Mouse (Mus musculus) T-helper 17 cell (primary cell): ENCODE measurements around the gene Vamp5.

Experiments used
- in situ Hi-C, 2 experiments: fragments of 300-600 bp; cut with MboI, MseI; formaldehyde crosslinking; loops; 1 replicate in 1 of 2; 2 replicates in 1 of 2; pipeline ENCODE4 v1.15.1; 2025; ENCODE audit warnings: high pct_unique_total_duplicates in 2 of 2

The Vamp5 gene

GRCm38 (mm10) chr6:72389941-72390771 lies 9.9 kb upstream of the Vamp5 start, which contains the start of gene Vamp8:
Gene Vamp8, minus strand, starts transcription at chr6:72390703.
- in situ Hi-C loops: loop anchor here in 1 of 2 experiments (5.0 kb wide), 1 partner anchor 33 kb away; the partner anchor contains the start of gene Tmem150a

DNA sequence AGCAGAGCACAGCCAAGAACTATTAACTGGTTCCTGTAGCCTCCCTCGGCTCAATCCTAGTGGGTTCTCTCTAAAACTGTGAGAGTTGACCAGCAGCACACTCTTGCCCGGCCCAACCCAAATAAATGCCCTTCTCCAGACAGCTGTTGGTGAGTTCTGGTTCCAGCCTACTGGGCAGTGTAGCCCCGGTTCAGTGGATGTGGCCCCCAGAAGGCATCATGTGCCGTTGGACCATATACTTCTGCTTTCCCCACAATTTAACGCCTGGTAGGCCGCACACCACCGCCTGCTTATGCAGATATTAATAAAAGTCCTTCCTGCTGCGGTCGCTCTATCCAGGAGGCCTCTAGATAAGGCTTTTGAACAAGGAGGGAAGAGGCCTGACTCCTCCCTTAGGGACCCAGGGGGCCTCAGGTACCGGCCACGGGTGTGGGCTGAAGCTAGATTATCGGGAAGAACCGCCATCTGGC lies 9.2 kb upstream of the Vamp5 start:
- in situ Hi-C loops: no loop called here

DNA sequence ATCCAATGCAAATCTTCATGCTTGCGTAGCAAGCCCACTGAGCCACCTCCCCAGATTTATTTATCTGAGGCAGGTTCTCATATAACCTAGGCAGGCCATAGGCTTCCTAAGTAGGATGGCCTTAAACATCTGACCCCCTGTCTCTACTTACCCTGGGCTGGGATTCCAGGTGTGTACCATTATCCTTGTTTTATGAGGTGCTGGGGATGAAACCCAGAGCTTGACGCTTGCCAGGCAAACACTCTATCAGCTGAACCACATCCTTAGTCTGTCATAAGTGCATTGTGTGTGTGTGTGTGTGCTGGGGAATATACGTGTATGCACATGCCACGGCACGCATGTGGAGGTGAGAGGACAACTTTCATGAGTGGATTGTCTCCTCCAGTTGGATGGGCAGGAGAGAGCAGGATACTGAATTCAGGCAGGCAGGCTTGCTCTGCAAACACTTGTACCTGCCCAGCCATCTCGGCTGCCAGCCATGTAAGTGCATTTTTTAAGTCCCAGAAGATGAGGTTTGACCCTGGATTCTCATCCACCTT lies 8.6 kb upstream of the Vamp5 start:
- in situ Hi-C loops: no loop called here

DNA sequence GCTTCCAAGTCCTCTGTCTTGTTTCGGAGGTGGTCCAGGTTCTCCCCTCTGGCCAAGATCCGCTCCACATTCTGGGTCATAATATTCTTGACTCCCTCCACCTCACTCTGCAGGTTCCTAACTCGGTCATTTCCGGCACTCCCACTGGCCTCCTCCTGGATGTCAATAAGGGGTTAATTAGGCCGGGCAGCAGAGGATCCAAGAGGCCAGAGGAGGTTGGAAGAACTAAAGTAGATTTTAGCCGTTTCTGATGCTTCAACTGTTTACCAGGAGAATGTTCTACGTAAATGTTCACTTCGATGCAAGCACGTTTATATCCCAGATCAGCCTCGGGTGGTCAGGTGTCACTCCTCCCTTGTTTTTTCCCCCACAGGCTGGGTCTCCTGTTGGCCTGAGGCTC lies 8.0 kb upstream of the Vamp5 start:
- in situ Hi-C loops: no loop called here

DNA sequence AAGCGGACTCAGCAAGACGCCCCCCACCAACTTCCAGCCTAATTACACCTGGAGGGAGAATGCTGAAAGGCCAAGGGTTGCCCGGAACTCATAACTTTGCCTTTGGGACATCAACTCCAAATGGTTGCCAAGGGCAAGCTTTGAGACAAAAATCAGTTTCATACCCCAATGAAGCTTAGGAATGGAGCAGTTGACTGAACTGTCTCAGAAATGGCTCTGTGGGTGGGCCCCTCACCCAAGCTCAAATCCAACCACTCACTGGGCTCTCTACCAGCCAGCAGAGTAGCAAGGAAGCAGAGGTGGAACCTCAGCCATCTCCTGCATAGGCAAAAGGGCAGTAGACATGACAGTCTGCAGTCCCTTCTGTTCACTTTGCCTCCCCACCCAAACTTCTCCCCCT lies 7.5 kb upstream of the Vamp5 start:
- in situ Hi-C loops: no loop called here

- in situ Hi-C loops: no loop called here
Measured at GRCm38 (mm10) chr6:72386561-72386960, 6.3 kb upstream of the Vamp5 start.

- in situ Hi-C loops: no loop called here
Measured at GRCm38 (mm10) chr6:72385258-72385657, 5.0 kb upstream of the Vamp5 start.

DNA sequence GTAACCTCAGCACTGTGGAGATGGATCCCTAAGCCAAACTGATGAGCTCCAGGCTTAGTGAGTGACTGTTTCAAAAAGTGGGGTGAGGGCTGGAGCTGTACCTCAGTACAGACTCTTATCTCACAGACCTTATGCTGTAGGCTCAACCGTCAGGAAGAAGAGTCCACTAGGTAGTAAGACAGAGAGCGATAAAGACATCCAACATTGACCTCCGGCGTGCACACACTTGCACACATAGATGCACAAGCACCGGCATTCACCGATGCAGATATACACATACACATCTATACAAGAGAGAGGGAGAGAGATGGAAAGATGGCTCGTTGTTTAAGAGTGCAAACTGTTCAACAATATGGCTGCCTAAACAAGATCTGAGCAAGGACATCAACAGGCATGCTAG lies 3.7 kb upstream of the Vamp5 start:
- in situ Hi-C loops: no loop called here

DNA sequence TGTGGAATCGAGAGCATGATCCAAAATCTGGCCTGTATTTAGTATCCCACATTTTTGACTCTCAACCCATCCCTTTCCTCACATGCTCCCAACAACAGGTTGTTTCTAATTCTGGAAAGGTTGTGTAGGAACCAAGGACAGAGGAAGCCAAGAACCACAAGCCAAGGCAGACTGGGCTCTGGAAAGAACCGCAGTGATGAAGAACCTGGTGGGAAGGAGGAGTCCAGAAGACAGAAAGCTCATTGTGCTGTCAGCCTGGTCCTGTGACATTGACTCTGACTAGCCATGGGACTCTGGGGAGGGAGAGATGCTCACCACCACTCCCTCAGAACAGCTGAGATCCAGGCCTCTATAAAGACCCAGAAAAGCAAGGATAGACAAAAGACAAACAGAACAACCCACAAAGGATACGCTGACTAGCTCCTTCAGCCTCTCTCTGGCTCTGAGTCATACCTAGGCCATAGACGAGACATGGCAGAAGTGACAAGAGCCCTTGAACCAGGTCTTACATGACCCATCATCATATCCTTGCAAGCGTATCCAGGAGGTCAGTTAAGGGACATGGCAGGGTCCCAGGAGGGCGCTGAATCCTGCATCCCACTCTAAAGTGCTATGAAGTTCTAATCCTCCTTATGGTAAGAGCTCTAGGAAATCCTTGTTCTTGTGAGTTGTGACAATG lies 3.0 kb upstream of the Vamp5 start:
- in situ Hi-C loops: no loop called here

GRCm38 (mm10) chr6:72382494-72382893 lies 2.2 kb upstream of the Vamp5 start:
- in situ Hi-C loops: no loop called here

- in situ Hi-C loops: no loop called here
Measured at GRCm38 (mm10) chr6:72379377-72380130, 714 bp downstream of the Vamp5 start.

DNA sequence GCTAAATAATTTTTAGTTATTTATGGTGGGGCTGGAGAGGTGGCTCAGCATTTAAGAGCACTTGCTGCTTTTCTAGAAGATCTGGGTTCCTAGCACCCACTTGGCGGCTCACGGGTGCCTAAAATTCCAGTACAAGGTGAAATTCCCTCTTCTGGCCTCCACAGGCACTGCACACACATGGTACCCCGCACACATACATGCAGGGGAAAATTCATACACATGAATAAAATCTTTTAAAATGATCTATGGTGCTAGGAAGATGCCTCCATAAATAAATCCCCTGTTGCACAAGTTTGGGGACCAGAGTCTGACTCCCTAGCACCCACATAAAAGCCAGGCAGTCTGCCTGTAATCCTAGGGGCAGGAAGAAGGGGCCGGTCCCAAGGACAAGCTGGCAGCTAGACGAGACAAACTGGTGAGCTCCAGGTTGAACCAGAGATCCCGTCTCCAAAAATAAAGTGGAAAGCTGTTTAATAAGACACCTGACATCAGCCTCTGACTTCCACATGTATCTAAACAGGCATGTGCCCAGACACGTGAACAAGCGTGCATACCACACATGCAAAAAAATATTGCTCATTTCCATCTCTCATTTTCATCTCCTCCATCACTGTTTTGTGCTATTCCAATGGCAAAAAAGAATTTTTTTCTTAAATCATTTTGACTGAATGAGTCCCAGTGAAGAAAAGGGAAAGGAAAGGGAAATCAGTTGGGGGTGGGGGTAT lies 1.6 kb downstream of the Vamp5 start:
- in situ Hi-C loops: no loop called here

DNA sequence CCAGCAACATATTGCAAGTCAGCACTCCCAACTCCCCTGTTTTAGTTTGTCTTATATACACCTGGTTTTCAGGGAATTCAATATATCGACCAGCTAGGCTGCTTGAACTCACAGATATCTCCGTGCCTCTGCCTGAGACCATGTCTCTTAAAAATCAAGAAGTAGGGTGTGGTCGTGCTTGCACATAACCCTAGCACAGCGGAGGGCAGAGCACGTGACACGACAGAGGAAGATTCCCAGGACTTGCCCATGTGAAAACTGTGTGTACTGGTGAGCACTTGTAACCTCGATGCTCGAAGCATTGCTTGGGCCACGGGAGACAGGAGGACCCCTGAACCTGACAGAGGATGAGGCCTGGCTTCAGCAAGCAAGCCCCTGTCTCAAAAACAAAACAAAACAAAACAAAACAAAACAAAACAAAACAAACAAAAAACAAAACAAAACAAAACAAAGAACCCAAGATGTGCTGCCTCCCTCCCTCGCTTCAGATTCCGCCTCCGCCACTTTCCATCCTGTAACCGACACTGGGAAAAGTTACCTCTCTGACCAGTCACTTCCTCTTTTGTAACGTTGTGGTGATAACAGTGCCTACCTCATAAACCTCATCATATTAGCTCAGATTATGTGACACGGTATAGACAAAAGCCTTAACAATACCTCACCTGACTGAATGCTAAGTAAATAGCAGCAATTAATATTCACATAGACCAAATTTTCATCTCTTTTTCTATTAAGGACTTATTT lies 5.3 kb downstream of the Vamp5 start:
- in situ Hi-C loops: no loop called here

- in situ Hi-C loops: no loop called here
Measured at GRCm38 (mm10) chr6:72374206-72374605, 6.1 kb downstream of the Vamp5 start.

DNA sequence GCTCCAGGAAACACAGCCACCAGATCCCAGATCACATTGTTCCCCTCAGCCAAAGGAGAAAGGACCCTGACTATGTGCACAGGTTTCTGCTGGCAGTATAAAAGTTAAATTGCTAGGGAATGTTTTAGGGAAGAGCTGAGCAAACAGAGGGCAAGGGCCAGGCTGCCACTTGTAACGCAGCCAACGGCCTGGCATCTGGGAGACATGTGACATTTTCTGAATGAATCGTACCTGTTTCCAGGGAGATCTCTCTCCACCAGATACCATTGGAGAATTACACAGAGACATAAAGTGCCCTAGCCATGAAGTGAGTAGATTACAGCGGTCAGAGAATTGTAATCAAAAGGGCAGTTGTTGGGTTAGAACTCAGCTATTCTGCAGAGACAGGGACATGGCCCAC lies 7.1 kb downstream of the Vamp5 start:
- in situ Hi-C loops: no loop called here

DNA sequence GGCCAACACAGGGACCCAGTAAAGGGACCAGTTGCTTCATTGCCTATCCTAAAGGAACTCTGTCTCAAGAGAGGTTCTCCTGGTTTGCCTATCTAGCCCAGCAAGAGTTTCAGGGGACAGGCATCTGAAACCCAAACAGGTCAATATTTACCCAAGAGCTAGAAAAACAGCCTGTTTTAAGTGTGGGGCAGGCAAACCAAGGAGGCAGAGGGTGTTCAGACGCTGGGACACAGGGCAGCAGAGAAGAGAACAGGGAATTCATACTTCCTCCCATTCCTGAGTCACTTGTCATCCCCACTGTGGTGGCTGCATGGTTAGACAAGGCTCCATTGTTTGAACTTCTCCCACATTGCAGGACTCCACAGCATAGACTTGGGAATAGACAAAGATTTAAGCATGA lies 8.7 kb downstream of the Vamp5 start:
- in situ Hi-C loops: no loop called here

DNA sequence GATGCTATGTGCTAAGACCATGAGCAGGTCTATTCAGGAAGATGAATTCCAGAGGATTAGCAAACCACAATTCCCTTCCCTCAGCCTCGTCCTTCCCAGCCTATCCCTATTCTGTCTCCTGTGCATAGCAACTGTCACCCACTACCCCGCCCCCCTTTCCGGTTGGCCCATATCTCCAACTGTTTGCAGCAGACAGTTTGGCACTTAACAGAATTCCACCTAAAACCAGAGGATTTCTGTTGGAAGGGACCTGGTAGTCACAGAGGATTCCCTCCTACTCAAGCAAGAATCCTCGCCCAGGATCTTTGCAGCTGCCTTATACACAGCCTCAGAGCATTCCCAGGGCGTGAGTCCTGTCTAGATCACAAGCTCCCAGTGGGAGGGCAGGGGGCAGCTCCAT lies 9.1 kb downstream of the Vamp5 start:
- in situ Hi-C loops: no loop called here

GRCm38 (mm10) chr6:72370091-72370490 lies 10.2 kb downstream of the Vamp5 start:
- in situ Hi-C loops: no loop called here

DNA sequence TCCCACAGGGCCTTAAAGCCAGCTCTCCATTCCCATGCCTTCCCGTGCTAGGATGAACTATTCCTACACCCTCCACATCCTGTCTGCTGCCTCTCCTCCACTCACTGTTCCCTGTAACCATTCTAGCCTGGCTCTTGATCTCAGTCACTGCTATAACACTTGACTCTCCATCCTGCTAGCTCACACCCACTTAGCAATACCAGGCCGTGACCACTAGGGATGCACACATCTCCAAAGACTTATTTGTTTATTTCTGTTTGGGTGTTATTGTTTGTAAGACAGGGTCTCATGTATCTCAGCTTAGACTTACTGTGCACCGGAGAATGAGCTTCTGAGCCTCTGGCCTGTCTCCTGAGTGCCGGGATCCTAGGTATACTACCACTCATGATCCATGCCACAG lies 10.7 kb downstream of the Vamp5 start:
- in situ Hi-C loops: no loop called here

DNA sequence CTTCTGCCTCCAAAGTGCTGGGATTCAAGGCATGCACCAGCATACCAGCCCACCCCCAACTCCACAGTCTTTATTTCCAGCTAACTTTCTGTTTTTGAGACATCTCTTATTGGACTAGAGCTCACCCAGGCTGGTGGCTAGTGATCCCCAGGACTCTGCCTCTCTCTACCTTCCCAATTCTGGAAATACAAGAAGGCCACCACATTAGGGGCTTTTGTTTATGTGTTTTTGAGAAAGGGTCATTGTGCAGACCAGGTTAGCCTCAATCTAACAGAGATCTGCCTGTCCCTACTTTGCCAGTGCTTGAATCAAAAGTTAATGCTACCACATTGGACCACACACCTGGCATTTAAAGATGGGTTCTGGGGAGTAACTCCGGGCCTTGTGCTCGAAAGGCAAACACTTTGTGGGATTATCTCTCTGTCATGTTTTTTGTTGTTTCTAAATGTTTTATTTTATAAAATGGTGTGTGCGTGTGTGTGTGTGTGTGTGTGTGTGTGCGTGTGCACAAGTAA lies 12.8 kb downstream of the Vamp5 start:
- in situ Hi-C loops: no loop called here
